Mouse (Mus musculus) c-Kit-positive CD71-positive TER-119-positive erythroid progenitor cells, embryonic 14.5 days (primary cell): Measurements from ENCODE around the gene Gpkow.
"Not testable (repeated sequence)": the region's sequence is repeated elsewhere in the genome, so short reads cannot be mapped to it uniquely, and the experiment has no call there.

Experiments used
- DNase-seq: peaks from one replicate; pipeline ENCODE4 v3.0.0-alpha.2; 2013; ENCODE audit warnings: low spot score

Gene Gpkow

DNA sequence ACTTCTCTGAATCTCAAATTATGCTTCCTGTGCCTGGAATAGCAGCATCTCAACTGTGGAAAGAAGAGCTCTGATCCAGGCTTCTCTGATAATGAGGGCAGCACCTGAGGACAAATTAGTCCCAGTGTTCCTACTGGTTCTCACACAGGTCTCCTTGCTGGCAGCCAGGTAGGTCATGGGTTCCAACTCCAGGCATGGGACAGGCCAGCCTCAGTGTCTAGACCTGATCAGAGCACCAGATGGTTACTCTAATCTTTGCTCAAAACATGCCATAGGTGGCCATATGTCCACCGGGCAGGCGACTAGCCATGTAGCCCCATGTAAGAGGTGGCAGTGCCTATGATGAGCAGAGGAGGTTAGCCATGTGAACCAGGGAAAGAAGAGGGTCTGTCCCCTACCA, 8.6 kb upstream of the Gpkow start:
- no peak for DNase-seq

DNA sequence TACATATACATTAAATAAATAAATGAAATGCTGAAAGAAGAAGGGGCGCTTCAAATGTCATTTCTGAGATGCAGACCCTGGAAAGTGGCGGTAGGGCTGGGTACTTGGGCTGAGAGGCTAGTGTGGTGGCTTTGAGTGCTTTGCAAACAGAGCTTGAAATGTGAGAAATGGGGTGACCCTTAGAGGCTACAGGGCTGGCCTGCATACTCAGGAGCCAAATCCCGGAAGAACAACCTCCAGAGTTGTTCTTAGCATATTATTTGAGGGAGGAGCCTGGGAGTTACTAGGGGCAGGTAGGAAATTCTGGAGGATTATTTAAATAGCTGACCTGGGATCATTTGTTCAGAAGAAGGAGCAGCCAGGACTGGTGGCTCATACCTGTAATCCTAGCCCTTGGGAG, 6.4 kb upstream of the Gpkow start:
- no peak for DNase-seq

DNA sequence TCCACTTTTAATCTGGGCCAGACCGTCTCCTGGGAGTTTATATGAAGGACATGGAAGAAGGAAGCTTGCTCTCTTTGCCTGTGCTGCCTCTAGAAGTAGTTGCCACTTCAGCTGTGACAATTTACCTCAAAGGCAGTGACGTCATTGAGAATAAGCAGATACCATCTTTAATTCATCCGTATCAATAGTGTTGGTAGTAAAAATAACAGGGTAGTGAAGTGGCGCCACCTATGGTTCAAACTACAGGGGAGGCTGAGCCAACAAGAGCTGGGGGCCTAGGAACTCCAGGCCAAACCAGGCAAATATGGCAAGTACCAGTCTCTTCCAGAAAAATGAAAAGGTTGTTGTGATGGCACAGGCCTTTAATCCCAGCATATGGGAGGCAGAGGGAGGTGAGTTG, 4.1 kb upstream of the Gpkow start:
- no peak for DNase-seq

DNA sequence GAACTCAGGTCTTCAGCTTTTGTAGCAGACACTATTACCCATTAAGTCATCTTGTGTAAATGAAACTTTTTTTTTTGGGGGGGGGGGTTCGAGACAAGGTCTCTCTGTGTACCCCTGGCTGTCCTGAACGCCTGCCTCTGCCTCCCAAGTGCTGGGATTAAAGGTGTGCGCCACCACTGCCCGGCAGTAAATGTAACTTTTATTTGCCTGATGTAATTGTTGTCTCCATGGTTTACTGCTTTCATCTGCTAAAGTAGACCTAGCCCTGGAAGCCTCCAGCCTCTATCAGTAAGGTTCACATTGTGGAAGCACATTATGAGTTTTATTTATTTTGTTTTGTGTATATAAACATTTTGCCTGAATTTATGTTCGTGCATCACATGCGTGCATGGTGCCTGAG, 411 bp upstream of the Gpkow start:
- no peak for DNase-seq

DNA sequence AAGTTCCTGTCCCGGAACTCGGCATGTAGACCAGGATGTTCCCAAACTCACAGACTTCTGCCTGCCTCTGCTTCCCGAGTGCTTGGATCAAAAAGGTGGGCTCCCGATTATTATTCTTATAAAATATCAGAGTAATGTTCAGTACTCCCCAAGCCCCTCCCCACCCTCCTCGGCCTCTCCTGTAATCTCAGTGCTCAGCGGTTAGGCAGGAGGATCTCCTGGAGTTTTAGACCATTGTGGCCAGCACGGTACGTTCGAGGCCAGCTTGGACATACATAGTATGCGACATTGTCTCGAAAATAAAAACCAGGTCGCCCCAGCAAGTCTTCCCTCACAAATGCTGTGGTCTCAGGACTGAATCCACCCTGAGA, 16.8 kb downstream of the Gpkow start:
- DNase-seq, result not testable (repeated sequence)

DNA sequence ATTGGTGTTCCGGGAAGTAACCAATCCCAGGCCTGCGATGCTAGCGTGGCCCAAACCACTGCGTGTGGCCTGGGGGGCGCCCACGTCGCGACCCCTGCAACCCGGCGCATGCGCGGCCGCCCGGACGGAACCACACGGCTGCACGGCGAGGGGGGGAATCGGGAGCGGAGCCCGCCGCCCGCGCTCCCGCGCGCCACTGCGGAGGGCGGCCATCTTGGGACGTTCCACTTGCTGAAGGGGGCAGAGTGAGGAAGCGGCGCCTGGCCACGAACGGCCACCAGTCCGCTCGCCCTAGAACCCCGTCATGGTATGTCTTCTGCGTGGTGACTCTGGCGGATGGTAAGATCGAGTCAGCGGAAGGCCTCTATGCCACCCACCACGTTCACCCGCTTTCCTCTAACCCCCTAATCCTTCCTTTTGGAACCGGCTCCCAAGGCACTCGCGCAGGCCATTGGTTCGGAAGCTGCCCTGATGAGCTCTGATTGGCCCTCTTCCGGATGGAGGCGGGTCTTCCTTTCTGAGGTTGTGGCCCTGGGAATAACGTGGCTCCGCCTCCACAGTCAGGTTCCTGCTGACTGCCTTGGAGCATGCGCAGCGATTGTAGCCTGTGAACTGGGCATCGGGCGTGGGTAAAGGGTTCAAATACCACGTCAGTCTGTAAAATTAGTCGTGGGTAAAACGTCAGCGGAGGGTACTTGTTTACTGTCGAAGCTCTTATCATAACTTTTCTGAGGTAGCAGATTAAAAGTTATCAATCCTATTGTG, 17.4 kb downstream of the Gpkow start, which contains the start of gene Wdr45:
TSS of gene Wdr45 (plus strand) at position 199 of the 765 bp plus-strand sequence.
- peak; percentile 91 for DNase-seq

DNA sequence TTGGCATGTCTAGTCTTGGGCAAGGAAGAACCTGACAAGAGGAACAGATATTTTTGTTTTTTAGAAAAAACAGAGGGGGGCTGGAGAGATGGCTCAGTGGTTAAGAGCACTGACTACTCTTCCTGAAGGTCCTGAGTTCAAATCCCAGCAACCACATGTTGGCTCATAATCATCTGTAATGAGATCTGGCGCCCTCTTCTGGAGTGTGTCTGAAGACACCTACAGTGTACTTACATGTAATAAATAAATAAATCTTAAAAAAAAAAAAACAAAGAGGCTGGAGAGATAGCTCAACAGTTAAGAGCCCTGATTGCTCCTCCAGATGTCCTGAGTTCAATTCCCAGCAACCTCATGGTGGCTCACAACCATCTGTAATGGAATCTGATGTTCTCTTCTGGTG, 19.1 kb downstream of the Gpkow start:
- not testable (repeated sequence) for DNase-seq

DNA sequence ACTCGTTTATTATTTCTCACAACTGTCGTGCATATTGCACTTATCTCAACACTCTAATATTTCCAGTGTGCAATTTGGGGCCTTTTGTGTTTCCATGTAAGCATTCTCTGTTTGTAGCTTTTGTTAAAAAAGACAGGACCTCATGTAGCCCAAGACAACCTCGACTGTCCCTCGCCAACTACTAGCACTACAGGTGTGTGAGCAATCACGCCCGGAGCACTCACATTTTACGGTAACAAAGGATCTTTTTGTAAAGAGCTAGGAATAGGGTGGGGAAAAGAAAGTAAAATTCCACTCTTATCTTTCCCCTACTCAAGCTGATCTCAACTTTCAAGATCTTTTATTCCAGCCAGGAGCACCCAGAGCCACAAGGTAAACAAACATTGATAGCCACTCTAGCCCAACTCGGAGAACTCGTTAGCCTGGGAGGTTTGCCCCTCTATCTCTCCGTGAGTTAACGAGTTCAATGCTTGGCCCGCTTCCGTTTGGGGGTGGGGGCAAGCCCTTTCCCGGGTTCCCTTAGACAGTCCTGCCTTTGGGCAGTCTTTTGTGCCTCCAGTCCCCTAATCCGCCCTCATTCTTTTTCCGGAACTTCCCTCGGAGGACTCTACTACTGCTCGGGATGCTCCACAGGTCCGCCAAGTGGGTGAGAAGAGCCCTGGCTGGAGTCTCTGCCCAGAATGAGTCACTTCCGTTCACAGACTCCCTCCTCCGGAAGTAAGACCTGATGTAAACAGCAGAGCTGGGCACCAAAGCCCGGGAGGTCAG, 24.8 kb downstream of the Gpkow start, which contains the start of gene Gm45208:
TSS of gene Gm45208 (plus strand) at position 732 of the 768 bp plus-strand sequence.
- peak; percentile 66 for DNase-seq

DNA sequence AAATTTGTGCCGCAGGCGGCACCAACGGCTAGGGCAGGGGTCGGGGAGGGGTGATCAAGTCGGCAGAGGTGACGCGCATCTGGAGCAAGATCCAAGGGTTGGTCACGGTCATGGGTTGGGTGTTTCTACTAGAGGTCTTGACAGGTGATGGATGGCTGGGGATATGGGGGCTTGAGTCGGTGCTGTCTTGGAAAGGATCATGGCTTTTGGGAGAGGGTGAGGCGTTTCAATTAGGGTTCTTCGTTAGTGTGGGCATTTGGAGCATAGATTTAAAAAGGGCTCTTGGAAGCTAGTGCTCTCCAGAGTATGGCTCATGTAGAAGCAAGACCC, 25.3 kb downstream of the Gpkow start:
- DNase-seq, result no peak

DNA sequence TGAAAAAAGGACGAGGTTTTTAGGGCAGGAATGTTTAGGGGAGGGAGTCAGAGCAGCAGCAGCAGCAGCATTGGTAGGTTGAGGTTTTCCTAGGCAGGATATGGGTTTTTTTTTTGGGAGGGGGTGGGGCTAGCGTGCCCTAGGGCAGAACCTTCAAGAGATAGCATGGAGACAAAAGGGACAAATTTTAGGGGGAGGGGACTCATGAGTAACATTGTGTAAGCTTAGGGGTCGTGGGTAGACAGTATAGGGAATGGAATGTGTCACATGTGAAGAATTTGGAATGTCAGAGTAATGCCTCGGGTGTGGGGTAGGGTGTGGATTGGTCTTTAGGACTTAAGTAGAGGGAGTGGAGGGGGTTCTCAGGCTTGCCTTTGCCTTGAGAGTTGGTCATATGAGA, 25.8 kb downstream of the Gpkow start:
- DNase-seq, result no peak

DNA sequence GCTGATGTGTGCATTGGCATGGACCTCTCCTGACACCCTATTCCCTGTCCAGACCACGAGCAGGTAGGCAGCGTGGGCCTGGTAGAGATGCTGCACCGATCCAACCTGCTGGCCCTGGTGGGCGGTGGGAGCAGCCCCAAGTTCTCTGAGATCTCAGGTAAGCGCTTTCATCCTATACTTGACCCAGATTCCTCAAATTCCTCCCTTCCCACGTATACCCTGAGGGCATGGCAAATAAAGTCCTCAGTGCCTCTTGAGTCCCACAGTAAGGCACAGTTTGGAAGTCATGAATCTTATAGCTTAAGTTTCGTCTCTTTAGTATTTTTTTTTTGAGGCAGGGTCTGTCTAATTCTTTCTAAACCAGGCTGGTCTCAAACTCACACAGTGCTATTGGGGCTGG, 27.2 kb downstream of the Gpkow start:
- DNase-seq, result no peak

DNA sequence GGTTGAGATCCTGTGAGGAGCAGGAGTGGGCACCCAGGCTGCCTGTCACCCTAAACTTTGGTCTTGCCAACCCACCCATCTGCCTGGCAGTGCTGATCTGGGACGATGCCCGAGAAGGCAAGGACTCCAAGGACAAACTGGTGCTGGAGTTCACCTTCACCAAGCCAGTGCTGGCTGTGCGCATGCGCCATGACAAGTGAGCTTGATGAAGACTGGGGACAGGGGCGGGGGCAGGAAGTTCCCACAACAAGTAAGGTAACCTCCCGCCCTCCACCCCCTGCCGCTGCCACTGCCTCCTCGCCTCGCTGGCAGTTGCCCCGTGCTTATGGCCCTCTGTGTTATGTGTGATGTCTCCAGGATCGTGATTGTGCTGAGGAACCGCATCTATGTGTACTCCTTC, 28.9 kb downstream of the Gpkow start:
- no peak for DNase-seq

DNA sequence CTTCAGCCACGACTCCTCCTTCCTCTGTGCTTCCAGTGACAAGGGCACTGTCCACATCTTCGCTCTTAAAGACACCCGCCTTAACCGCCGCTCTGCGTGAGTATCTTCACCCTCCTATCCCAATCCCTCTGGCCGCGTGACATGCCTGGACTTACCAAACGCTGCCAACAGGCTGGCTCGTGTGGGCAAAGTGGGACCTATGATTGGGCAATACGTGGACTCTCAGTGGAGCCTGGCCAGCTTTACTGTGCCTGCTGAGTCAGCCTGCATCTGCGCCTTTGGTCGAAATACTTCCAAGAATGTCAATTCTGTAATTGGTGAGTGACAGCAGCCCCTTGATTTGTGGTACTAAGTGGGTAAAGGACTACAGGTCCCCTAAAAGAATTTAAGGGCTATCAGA, 30.2 kb downstream of the Gpkow start:
- no peak for DNase-seq

DNA sequence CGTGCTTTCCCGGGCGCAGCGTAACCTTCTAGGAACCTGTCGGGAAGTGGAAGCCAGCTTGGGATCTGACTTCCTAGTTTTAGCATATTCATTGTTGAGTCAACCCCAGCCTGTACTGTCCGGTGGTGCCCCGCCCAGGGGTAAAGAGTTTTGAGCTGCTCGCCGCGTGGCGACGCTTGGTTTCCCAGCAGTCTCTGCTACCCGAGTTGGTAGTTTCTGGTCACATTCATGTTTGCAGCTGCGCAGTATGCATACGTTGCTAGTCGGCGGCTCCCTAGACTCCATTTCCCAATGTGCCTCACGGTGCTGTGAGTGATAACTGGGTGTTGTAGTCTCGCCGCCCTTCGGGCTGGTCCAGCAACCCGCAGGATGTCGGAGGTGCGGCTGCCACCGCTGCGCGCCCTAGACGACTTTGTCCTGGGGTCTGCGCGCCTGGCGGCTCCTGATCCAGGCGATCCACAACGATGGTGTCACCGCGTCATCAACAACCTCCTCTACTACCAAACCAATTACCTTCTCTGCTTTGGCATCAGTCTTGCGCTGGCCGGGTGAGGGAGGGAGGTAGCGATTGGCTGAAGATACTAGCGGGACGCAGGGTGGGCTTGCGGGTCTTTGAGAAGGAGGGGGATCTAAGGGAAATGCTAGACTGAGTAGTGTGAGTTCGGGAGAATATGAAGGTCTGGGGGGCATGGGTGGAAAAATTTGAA, 31.4 kb downstream of the Gpkow start, which contains the start of gene Praf2:
TSS of gene Praf2 (plus strand) at position 225 of the 707 bp plus-strand sequence.
- peak; percentile 70 for DNase-seq

DNA sequence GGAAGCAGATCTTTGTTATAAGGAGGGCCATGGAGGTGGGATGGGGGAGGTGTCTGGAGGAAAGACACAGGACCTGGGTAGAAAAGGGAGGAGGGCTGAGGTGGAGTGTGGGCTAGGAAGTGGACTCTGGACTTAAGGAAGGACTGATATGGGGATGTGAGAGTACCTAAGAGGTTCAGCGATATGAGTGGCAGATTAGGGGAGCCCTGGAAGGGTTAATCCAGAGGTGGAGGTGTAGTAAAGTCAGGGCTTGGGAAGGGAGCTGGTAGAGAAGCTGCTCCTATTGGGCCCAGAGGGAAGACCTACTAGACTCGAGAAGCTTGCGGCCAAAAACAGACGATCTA, 32.0 kb downstream of the Gpkow start:
- DNase-seq, result no peak

DNA sequence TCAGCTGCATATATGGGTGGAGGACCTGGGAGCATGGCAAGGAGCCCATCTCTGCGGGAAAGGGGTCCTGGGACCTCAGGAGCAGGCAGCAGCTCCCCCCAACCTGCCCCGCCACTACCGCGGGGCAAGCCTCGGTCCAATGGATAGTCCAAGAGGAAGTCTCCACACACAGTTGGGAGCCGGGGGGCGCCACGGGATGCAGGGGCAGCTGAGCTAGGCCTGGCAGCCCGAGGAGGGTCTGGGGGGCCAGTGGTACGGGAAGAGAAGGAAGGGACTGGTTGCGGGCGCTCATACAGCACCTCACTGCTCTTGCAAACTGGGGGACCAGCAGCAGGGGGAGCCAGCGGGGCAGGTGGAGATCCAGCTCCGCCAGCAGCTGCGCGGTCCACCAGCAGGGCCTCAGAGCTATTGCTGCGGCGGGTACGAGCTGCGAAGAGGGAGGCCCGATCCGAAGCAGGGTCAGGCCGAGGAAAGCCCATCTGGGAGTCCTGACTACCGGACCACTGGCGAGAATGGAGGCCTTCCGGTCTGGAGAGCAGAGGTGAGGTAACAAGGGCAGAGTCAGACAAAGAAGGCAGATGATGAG, 36.7 kb downstream of the Gpkow start:
- DNase-seq, result peak; percentile 63

DNA sequence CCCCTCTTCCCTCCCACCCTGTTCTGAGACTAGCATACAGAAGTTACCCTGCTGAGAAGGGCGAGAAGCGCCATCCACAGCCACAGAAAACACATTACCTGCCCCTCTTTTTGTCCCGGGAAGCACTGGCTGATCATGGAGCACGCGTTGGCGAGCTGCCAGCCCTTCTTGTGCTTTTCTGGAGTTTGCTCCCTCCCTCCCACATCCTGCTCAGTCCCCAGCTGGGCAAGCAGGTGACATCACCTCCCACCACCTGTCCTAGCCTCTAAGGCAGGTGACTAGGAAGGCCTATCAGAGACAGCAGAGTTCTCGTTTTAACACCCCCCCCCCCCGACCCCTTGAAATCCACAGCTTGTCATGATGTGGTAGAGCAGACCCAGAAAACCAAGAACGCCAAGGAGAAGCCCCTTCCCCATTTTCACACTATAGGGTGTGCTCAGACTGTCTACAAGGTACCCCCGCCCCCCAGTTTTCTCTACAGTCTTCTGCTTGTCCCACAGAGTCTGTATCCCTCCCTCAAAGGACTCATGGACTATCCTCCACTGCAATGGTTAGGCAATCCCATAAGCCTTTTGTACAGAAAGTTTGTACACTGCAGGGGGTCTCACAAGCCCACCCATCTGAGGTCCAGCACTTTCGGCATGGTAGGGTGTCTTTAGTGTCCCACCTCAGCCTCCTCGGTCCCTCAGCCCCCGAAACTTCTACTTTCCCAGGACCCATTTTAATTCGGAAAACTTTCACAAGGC, 42.6 kb downstream of the Gpkow start:
- no peak for DNase-seq

DNA sequence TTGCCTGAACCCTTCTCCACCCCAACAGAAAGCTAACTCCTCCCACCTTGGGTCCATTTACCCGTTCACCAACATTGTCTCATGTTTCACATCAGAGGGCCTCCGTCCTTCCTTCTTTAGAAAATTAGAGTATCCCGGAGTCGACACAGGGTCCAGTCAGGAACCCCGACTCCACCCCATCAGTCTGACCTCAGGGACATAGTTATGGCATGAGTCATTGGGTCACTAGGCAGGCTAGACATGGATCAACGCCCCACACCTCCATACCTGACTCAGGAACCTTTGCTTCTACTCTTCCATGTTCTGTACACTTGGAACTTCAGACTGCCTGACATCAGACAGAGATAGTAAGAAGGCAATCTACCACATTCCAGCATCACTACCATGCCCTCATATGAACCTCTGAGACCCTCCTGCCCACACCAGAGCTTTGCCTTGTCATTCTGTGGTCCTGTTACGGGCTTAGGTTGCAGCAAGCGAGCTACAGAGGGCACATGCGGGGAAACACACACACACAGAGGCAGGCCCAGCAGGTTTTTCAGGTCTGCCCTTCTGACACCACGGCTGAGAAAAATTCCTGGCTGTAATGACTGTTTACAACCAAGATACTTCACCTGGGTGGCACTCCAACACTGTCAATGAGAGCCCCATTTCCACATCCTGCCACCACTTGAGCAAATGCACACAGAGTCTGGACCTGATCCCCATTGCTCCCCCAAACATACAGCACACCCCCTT, 43.3 kb downstream of the Gpkow start:
- no peak for DNase-seq

DNA sequence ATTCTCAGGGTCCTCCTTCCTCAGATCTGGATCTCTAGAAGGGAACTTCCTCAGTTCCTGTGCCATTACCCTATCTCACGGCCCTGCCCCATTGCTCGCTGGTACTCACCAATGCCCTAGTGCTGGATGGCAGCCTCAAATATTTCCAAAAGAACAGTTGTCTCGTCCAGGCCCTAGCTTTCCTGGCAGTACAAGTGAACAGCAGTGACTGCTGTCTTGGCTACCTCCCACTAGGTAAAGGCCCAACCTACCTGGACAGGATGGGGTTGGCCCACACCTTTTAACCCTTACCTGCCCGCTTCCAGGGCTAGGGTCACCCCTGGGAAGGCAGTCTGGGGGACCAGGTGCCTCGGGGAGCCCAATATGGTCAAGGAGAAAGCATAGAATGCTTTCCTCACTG, 44.2 kb downstream of the Gpkow start:
- no peak for DNase-seq

DNA sequence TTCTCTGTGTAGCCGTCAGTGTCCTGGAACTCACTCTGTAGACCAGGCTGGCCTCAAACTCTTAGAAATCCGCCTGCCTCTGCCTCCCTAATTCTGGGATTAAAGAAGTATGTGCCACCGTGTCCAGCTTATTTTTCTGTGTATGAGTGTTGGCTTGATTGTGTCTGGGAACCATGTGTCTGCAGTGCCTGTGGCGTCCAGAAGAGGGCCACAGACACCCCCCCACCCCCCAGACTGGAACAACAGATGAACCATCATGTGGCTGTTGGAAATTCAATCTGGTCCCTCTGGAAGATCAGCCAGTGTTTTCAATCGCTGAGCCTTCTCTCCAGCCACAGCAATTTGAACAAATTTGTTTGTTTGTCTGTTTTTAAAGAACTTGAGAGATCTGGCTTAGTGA, 46.5 kb downstream of the Gpkow start:
- no peak for DNase-seq

DNA sequence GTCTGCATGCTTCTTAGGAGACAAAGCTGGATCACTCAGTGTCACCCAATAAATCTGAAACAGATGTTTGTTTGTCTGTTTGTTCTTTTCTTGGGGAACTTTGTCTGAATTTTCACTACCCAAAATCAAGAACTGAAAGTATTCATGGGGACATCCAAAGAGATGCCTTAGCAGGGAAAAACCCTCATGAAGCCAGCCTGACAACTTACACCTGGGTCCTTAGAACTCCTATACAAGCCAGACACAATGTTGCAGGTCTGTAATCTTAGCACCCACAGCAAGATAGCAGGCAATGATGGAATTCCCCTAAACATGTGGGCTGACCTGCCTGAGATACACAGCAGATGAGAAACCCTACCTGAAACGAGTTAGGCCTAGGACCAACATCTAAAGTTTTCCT, 48.0 kb downstream of the Gpkow start:
- DNase-seq, result no peak
